Mouse (Mus musculus): ENCODE measurements around the gene Gpr119. TPM values are rescaled to one million over a fixed set of nuclear protein-coding genes. Genes with fewer than 3 reads are reported as not detected.
A peak's percentile ranks its signal among the peaks of the same experiment; 100 is the strongest.

The Gpr119 gene
- polyA plus RNA-seq (2014; fragmentation: Nextera tagmentation; extraction: Ambion mirVana), result not detected in 2 replicates

- no peaks in the 10 kb centered on the region for H3K36me3 ChIP-seq (replicated peaks; ENCODE audit: control insufficient read depth, insufficient read depth)
- H3K4me3 ChIP-seq (replicated peaks; ENCODE audit: low read length), result no peak within 1 kb of the TSS
- ATAC-seq (ENCODE audit: low FRiP score), result no peak
- no peak within 1 kb of the TSS for H3K4me2 ChIP-seq (replicated peaks)
- H3K27me3 ChIP-seq (ENCODE audit: control insufficient read depth, insufficient read depth, low read length), result no peaks in the 10 kb centered on the region
- H3K27ac ChIP-seq, result no peak within 1 kb of the TSS
- H3K9me3 ChIP-seq (ENCODE audit: control insufficient read depth, low read length), result no peaks in the 10 kb centered on the region
- H3K4me1 ChIP-seq (replicated peaks; ENCODE audit: control insufficient read depth, insufficient read depth, low read length), result no peaks in the 10 kb centered on the region
- WGBS, result 66% methylated on average over 4 of the region's 4 CpGs
- H3K9ac ChIP-seq, result no peak within 1 kb of the TSS
- DNase-seq (ENCODE audit: low spot score), result no peak
Measured at GRCm38 (mm10) chrX:48674171-48674570, at the start of gene Gpr119. Gpr119 (minus strand) TSS chrX:48674478.

- no peaks in the 10 kb centered on the region for H3K36me3 ChIP-seq (replicated peaks; ENCODE audit: control insufficient read depth, insufficient read depth)
- 93% methylated on average over 8 of the region's 8 CpGs for WGBS
- H3K4me2 ChIP-seq (replicated peaks), result no peak overlapping the region
- ATAC-seq (ENCODE audit: low FRiP score) (no peak), DNase-seq (ENCODE audit: low spot score) (no peak)
- no peaks in the 10 kb centered on the region for H3K4me1 ChIP-seq (replicated peaks; ENCODE audit: control insufficient read depth, insufficient read depth, low read length)
- H3K27ac ChIP-seq, result no peak overlapping the region
- H3K9ac ChIP-seq, result no peak overlapping the region
- no peaks in the 10 kb centered on the region for H3K9me3 ChIP-seq (ENCODE audit: control insufficient read depth, low read length)
- H3K27me3 ChIP-seq (ENCODE audit: control insufficient read depth, insufficient read depth, low read length), result no peaks in the 10 kb centered on the region
- H3K4me3 ChIP-seq (replicated peaks; ENCODE audit: low read length), result no peak overlapping the region
Measured at GRCm38 (mm10) chrX:48712846-48713245, 38.6 kb upstream of the Gpr119 start.

GRCm38 (mm10) chrX:48709701-48710100, 35.4 kb upstream of the Gpr119 start:
- no peak for DNase-seq (ENCODE audit: low spot score)
- WGBS, result 91% methylated on average over 10 of the region's 10 CpGs
- H3K9me3 ChIP-seq (ENCODE audit: control insufficient read depth, low read length), result no peaks in the 10 kb centered on the region
- H3K4me2 ChIP-seq (replicated peaks), result no peak overlapping the region
- H3K27ac ChIP-seq, result no peak overlapping the region
- no peak overlapping the region for H3K9ac ChIP-seq
- no peaks in the 10 kb centered on the region for H3K4me1 ChIP-seq (replicated peaks; ENCODE audit: control insufficient read depth, insufficient read depth, low read length)
- H3K27me3 ChIP-seq (ENCODE audit: control insufficient read depth, insufficient read depth, low read length), result no peaks in the 10 kb centered on the region
- no peaks in the 10 kb centered on the region for H3K36me3 ChIP-seq (replicated peaks; ENCODE audit: control insufficient read depth, insufficient read depth)
- H3K4me3 ChIP-seq (replicated peaks; ENCODE audit: low read length), result no peak overlapping the region
- no peak for ATAC-seq (ENCODE audit: low FRiP score)

- Histone ChIP-seq H3K36me3 (replicated peaks; ENCODE audit: control insufficient read depth, insufficient read depth) (no peaks in the 10 kb centered on the region), H3K4me2 (replicated peaks) (peak within 1 kb of the TSS; percentile 57), H3K4me1 (replicated peaks; ENCODE audit: control insufficient read depth, insufficient read depth, low read length) (no peaks in the 10 kb centered on the region; the same call in 1 of the 2 replicates), H3K9me3 (ENCODE audit: control insufficient read depth, low read length) (no peaks in the 10 kb centered on the region), H3K27me3 (ENCODE audit: control insufficient read depth, insufficient read depth, low read length) (no peaks in the 10 kb centered on the region), H3K27ac (peak within 1 kb of the TSS; percentile 54; the same call in 1 of the 2 replicates), H3K9ac (peak within 1 kb of the TSS; percentile 60), H3K4me3 (replicated peaks; ENCODE audit: low read length) (peak within 1 kb of the TSS; percentile 50)
- peak; percentile 89 for DNase-seq (ENCODE audit: low spot score)
- WGBS, result 19% methylated on average over 38 of the region's 42 CpGs
- peak; percentile 99 for ATAC-seq (ENCODE audit: low FRiP score)
Measured at GRCm38 (mm10) chrX:48694864-48695371, 20.6 kb upstream of the Gpr119 start, which contains the start of gene Rbmx2. Rbmx2 (plus strand) TSS chrX:48695004.

GRCm38 (mm10) chrX:48694460-48694859, 20.2 kb upstream of the Gpr119 start:
- 18% methylated on average over 6 of the region's 6 CpGs for WGBS
- H3K27ac ChIP-seq, result peak overlapping the region; percentile 54; the same call in 1 of the 2 replicates
- no peak overlapping the region; the same call in 1 of the 2 replicates for H3K9ac ChIP-seq

GRCm38 (mm10) chrX:48683857-48684256, 9.6 kb upstream of the Gpr119 start:
- ATAC-seq (ENCODE audit: low FRiP score), result no peak

More at GRCm38 (mm10) chrX:48694460-48694859, 20.2 kb upstream of the Gpr119 start:
- no peaks in the 10 kb centered on the region for H3K27me3 ChIP-seq (ENCODE audit: control insufficient read depth, insufficient read depth, low read length)
- DNase-seq (ENCODE audit: low spot score), result no peak
- H3K36me3 ChIP-seq (replicated peaks; ENCODE audit: control insufficient read depth, insufficient read depth), result no peaks in the 10 kb centered on the region
- H3K9me3 ChIP-seq (ENCODE audit: control insufficient read depth, low read length), result no peaks in the 10 kb centered on the region
- ATAC-seq (ENCODE audit: low FRiP score), result peak; percentile 89
- H3K4me1 ChIP-seq (replicated peaks; ENCODE audit: control insufficient read depth, insufficient read depth, low read length), result no peaks in the 10 kb centered on the region; the same call in 1 of the 2 replicates
- peak overlapping the region; percentile 57 for H3K4me2 ChIP-seq (replicated peaks)
- H3K4me3 ChIP-seq (replicated peaks; ENCODE audit: low read length), result peak overlapping the region; percentile 50

GRCm38 (mm10) chrX:48683451-48683850, 9.2 kb upstream of the Gpr119 start:
- ATAC-seq (ENCODE audit: low FRiP score) (no peak), DNase-seq (ENCODE audit: low spot score) (peak; percentile 69)
- Histone ChIP-seq H3K4me2 (replicated peaks) (no peak overlapping the region), H3K27me3 (ENCODE audit: control insufficient read depth, insufficient read depth, low read length) (no peaks in the 10 kb centered on the region), H3K9me3 (ENCODE audit: control insufficient read depth, low read length) (no peaks in the 10 kb centered on the region), H3K9ac (no peak overlapping the region), H3K27ac (no peak overlapping the region), H3K4me3 (replicated peaks; ENCODE audit: low read length) (no peak overlapping the region), H3K4me1 (replicated peaks; ENCODE audit: control insufficient read depth, insufficient read depth, low read length) (no peaks in the 10 kb centered on the region), H3K36me3 (replicated peaks; ENCODE audit: control insufficient read depth, insufficient read depth) (no peaks in the 10 kb centered on the region)
- 20% methylated on average over 3 of the region's 3 CpGs for WGBS

More at GRCm38 (mm10) chrX:48683857-48684256, 9.6 kb upstream of the Gpr119 start:
- Histone ChIP-seq H3K4me1 (replicated peaks; ENCODE audit: control insufficient read depth, insufficient read depth, low read length) (no peaks in the 10 kb centered on the region), H3K9me3 (ENCODE audit: control insufficient read depth, low read length) (no peaks in the 10 kb centered on the region), H3K4me2 (replicated peaks) (no peak overlapping the region), H3K27me3 (ENCODE audit: control insufficient read depth, insufficient read depth, low read length) (no peaks in the 10 kb centered on the region), H3K36me3 (replicated peaks; ENCODE audit: control insufficient read depth, insufficient read depth) (no peaks in the 10 kb centered on the region), H3K9ac (no peak overlapping the region), H3K27ac (no peak overlapping the region), H3K4me3 (replicated peaks; ENCODE audit: low read length) (no peak overlapping the region)
- 76% methylated on average over 5 of the region's 5 CpGs for WGBS
- DNase-seq (ENCODE audit: low spot score), result no peak

GRCm38 (mm10) chrX:48671714-48672113, 2.6 kb downstream of the Gpr119 start:
- H3K4me1 ChIP-seq (replicated peaks; ENCODE audit: control insufficient read depth, insufficient read depth, low read length), result no peaks in the 10 kb centered on the region
- ATAC-seq (ENCODE audit: low FRiP score) (no peak), DNase-seq (ENCODE audit: low spot score) (no peak)
- WGBS, result 71% methylated on average over 3 of the region's 3 CpGs
- no peak overlapping the region for H3K4me2 ChIP-seq (replicated peaks)
- no peaks in the 10 kb centered on the region for H3K9me3 ChIP-seq (ENCODE audit: control insufficient read depth, low read length)
- H3K27ac ChIP-seq, result no peak overlapping the region
- no peaks in the 10 kb centered on the region for H3K27me3 ChIP-seq (ENCODE audit: control insufficient read depth, insufficient read depth, low read length)
- H3K9ac ChIP-seq, result no peak overlapping the region
- H3K4me3 ChIP-seq (replicated peaks; ENCODE audit: low read length), result no peak overlapping the region
- H3K36me3 ChIP-seq (replicated peaks; ENCODE audit: control insufficient read depth, insufficient read depth), result no peaks in the 10 kb centered on the region

GRCm38 (mm10) chrX:48669588-48669987, 4.7 kb downstream of the Gpr119 start:
- DNase-seq (ENCODE audit: low spot score) (no peak), ATAC-seq (ENCODE audit: low FRiP score) (no peak)
- no peak overlapping the region for H3K4me2 ChIP-seq (replicated peaks)
- no peak overlapping the region for H3K9ac ChIP-seq
- no peaks in the 10 kb centered on the region for H3K36me3 ChIP-seq (replicated peaks; ENCODE audit: control insufficient read depth, insufficient read depth)
- H3K27me3 ChIP-seq (ENCODE audit: control insufficient read depth, insufficient read depth, low read length), result no peaks in the 10 kb centered on the region
- no peaks in the 10 kb centered on the region for H3K9me3 ChIP-seq (ENCODE audit: control insufficient read depth, low read length)
- H3K27ac ChIP-seq, result no peak overlapping the region
- WGBS, result 57% methylated on average over 3 of the region's 3 CpGs
- no peak overlapping the region for H3K4me3 ChIP-seq (replicated peaks; ENCODE audit: low read length)
- no peaks in the 10 kb centered on the region for H3K4me1 ChIP-seq (replicated peaks; ENCODE audit: control insufficient read depth, insufficient read depth, low read length)
